Mouse (Mus musculus): Measurements from ENCODE around the gene Sel1l2.

Sel1l2 gene

DNA sequence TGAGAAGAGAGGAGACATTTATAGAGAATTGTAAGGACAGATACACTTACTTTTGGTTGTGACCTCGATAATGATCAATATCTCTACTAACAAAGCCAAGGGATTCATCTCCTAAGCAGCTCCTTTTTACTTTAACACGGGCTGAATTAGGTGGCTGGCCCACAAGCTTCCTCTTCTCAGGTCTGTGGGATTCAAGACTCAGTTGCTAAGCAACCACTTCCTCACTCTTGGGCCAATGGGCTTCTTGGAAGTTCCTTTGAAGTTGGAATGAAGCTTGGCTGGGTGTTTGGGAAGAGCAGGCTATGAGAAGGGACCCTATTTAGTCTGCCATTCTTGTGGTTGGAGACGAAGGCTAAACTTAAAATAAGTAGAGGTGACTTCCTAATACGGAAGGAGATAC is at the start of gene Sel1l2:
Gene Sel1l2, minus strand, starts transcription at position 182 of the 400 bp plus-strand sequence.
- no peak for DNase-seq (ENCODE audit: low spot score)

DNA sequence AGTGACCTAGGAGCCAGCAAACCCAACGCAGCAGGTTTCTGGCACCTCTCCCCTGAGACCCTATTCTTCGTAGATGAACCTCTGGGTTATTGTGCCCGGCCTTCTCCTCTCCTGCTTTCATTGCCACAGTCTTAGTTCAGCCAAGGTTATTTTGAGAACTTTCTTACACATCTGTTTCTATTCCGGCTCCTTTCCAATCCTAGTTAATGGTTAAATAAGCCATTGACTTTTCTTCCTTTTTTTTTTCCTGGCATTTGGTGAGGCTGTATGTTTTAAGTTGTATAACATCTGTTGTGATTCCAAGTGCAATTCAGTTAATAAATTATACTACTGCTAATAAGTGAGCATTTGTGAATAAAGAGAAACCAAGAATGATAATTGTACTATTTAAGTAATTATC is 49.6 kb upstream of the Sel1l2 start:
- DNase-seq (ENCODE audit: low spot score): no peak

DNA sequence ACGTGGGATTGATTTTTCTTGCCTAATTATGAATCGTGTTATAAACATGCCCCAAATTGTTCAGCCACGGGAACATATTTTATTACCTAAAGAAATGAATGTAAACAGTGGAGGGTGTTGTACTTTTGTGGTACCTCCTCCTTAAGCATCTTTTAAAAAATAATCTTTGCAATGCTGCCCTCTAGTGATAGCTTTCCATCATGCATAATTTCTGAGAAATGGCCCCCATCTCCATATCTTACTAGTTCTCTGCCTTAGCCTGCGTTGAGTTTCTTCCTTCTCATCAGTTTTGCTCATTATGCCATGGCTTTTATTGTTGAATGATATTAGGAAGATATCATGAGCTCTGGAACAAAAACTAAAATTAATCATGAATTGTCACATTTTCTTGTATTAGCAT is 37.8 kb upstream of the Sel1l2 start:
- DNase-seq (ENCODE audit: low spot score): no peak

DNA sequence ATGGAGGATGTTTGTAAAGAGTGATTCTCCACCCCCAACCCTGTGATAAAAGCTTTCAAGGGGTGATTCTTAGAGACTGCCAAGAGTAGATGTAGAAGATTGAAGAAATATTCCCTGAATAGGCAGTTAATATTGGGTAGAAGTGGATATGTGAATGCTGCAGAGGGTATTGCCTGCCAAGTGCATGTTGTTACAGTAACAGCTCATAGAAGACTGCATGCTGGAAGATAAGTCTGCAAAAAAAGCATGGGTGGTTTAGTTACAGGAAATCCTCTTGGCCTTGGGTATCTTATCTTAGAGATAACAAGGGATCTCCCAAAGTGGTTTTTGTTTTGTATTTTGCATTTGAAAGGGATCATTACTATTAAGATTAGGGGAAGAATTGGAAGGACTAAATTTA is 36.3 kb upstream of the Sel1l2 start:
- no peak for DNase-seq (ENCODE audit: low spot score)

DNA sequence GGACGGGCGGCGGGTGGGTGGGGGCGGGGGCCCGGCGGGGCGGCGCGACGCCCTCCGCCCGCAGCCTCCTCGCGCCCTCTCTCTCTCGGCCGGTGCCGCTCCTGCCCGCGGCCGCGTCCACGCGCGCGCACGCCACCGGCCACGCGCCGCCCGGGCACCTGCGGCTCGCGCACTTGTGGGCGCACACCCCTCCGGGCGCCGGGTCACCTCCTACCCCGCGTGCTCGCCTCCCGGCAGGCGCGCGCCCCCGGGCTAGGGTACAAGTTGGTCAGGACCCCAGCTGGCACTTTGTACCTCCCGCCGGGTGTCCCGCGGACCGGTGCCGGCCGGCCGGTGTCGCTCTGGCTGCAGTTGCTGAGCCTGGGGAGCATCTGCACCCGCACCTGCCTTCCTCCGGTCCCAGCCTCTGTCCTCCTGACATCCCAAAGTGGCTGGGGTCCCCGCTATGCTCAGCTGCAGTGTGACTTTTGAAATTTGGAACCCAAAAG is 6.3 kb upstream of the Sel1l2 start:
- DNase-seq (ENCODE audit: low spot score): peak; percentile 4

DNA sequence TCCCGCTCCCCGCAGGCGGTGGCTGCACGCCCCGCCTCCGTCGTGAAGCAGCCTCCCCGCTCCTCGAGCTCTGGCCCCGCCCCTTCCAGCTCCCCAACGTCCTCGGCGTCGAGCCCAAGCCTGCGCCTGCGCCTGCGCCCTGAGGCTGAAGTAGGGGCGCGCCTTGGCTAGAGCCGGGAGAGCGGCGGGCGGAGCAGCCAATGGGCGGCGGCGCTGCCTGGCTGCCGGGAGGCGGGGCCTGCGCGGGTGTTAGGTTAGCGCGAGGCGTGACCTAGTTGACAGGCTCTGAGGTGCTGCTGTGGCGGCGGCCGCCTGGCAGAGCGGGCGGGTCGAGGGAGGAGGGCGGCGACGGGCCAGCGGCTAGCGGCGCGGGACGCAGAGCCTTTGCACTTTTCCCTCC is 5.7 kb upstream of the Sel1l2 start, which contains the start of gene Macrod2:
Gene Macrod2, plus strand, starts transcription at position 131 of the 400 bp plus-strand sequence.
- peak; percentile 98 for DNase-seq (ENCODE audit: low spot score)

DNA sequence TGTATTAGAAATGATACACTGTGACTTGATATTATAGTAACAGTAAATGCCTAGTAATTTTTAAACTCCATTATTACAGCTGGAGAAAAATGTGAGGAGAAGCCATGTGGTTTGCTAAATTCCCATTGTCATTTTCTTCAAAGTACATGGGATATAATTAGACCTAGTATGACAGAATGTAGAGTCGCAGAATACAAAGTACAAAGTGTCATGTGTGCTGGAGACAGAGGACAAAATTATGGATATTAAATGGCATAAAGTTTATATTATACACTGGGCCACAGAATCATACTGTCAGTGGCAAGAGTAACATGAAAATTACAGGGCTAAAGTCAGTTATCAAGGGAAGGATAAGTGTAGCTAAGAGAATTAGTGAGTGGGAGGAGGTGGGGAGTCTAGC is 24.7 kb downstream of the Sel1l2 start:
- DNase-seq (ENCODE audit: low spot score): no peak

DNA sequence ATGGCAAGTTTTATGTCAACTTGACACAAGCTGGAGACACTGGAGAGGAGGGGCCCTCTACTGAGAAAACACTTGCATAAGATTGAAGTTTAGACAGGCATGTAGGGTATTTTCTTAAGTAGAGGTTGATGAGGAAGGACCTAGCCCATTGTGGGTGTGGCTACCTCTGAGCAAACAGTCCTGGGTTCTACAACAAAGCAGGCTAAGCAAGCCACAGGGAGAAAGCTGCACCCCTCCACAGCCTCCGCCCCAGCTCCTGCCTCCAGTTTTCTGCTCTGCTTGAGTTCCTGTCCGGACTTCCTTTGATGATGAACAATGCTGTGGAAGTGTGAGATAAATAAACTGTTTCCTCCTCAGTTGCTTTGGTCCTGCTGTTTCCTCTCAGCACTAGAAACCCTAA is 29.6 kb downstream of the Sel1l2 start:
- DNase-seq (ENCODE audit: low spot score): no peak

DNA sequence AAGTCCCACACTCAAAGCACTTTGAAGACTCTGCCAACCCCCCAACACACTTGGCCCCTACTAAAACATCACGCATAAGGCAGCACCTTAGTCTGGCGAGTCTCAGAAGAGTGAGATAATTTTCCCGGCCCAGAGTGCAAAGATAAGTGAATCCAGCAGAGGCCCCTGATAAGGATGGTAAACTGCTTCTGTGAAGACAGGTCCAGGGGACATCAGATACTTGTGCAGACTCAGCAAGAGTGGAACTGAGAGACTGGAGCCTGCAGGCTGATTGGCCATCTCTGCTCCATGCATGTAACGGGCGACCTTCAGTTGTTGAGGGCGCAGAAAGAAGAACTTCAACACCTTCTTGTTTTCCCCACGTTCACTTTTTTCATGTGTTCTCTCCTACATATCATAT is 47.1 kb downstream of the Sel1l2 start:
- DNase-seq (ENCODE audit: low spot score): no peak

DNA sequence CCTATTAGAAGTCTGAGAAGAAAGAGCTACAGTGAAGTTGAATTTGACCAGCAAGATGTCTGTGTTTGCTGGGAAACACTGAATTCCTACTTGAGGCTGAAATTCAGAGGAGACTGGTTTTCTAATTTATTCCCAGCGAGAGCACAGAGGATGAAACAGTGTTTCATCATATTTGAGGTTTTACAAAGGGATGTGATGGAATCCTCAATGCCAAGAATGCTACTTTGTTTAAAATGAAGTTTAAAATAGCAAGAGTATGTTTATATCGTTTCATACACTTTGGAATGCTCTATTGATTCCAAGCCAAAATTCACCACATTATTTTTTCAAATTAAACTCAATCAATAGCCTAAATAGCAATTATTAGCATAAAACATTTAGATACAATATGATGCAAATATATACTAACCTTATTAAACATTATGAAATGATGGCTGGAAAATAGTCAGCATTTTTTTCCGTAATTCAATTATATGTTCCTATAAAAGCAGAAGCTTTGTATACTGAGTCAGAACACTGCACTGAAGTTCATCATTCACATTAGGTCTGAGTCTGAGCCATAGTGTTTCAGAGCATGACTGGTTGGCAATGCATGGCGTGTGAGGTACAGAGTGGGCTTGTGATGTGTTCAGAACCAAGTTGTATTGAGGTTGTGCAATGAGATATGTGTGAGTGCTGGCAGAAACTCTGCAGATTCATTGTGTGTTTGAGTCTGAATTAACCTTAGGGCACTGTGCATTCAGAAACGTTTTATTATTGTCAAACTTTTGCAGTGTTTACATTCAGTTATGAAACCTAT is 58.8 kb downstream of the Sel1l2 start:
- no peak for DNase-seq (ENCODE audit: low spot score)

DNA sequence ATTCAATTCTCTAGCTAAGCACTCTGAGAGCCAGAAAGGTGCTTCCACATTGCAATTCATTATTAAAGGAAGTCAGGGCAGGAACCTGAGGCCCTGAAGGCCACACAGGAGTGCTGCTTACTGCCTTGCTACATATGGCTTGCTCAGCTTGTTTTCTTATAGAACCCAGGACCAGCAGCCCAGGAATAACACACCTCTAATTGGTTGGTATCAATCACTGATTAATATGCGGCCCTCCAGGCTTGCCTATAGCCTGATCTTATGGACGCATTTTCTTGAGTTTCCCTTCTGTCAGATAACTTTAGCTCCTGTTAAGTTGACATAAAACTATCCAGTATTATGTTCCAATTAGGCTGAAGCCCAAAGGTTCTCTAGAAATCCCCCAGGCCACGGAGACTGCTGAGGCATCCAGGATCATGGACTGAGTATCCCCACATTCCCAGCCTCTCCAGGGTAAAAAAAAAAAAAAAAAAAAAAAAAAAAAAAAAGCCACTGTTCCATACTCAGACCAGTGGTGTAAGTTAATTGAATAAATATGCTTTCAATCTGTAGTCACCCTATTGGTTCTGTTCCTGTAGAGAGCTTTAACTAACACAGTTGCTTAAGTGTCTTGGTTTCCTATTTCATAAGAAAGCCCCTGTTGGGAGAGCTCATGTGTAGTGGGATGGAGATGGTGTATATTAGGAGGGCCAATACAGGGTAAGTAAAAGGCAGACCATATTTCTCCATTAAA is 86.4 kb downstream of the Sel1l2 start:
- no peak for DNase-seq (ENCODE audit: low spot score)

DNA sequence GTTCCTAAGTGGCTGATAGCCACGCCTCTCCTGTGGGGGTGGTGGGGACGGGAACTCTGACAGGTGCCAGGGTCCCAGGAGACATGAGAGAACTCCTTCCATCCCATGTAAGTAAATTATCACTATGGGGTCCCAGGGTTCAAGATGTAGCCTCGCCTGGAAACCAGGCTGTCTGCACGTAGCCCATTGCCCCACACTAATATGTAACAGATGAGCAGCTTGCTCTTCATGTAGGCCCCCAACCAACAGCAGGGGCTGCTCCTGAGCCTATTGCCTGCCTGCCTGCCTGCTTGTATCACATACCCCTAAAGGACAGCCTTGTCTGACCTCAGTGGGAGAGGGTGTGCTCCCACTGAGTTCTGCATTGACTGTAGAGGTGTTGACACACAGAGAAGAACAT is 92.4 kb downstream of the Sel1l2 start:
- no peak for DNase-seq (ENCODE audit: low spot score)

DNA sequence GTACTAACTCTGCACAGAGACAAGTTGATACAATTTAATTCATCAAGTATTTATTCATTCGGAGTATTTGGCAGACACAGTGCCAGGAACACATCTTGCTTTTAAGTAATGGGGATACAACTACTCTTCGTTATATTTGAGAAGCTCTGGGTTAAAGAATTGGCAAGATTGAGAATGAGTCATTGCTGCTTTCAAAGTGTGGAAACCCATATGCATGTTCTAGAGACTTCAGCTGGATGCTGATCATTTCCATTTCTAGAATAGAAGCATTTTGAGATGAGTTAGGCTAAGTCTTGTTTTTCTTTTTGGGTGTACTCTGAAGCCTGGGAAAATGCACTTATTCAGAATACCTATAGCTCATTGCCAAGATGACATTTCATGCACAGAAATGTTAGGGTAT is 95.7 kb downstream of the Sel1l2 start:
- no peak for DNase-seq (ENCODE audit: low spot score)

DNA sequence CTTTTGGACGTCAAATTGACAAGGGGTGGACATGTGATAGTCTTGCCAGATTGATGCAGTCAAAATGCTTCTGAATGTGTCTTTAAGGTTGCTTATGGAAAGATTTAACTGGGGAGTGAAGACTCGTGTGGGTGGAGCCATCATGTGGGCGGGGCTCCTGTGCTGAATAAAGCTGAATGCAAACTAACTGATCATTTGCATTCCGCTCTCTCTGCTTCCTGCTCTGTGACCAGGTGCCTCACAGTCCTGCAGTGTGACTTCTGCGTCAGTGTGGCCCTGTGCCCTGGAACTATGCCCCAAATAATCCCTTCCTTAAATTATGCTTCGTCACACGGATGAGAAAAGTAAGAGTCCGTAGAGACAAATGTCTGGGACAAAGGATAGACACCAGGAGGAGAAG is 108.7 kb downstream of the Sel1l2 start:
- no peak for DNase-seq (ENCODE audit: low spot score)

DNA sequence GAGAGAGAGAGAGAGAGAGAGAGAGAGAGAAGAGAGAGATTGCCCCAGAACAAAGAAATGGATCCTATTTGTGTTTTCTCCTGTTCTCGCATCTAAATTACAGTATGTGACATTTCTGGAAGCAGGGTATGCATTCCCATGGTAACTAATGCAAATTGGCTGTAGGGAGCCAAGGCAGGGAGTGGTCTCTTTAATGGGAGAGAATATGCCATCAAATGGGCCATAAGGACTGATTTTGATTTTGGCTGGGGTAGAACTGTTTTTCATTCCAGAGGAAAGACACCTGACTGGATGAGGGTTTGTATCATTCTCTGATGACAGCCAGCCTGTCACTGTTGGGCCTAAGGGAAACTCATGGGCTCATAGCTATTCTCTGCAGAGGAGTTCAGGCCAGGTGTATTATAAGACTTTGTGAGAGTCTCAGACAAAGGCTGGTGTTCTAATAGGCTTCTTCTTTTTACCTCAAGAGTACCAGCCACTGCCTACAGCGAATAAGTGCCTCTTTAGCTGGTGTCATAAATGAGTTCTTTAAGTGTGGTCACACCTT is 133.8 kb downstream of the Sel1l2 start:
- no peak for DNase-seq (ENCODE audit: low spot score)

DNA sequence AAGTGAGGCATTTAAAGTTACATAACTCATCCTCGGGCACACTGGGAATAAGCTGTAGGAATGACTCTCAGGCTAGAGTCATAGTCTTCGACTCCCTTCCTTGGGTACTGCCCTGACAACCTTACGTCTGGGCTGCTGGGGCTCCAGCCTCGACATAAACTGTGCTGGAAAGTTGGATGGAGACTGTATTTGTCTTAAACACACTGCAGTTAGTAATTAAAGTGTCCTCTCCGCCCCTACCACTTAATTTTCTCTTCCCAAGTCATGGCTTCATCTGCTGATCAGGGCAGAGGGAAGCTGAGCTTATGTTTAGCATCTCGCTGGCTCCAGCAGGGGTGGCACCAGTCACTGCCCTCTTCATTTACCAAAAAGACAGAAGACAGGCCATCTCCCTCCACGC is 135.2 kb downstream of the Sel1l2 start:
- DNase-seq (ENCODE audit: low spot score): no peak

DNA sequence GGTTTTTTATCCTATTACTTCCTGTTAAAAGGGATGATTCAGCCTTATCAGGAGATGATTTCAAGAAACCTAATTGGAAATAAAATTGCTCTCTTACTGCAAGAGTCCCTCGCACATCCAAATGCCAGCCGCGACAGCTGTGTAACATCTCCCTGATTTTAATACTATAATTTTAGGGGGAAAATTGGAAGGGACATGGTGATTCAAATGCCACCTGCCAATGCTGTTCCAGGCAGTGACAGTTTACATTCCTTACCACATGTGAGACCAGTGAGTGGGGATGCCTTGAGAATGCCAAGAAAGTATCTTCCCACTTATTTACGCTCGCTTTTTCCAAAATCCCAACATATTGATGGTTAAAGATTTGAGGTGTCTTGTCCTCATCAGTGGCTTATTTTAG is 146.4 kb downstream of the Sel1l2 start:
- no peak for DNase-seq (ENCODE audit: low spot score)

DNA sequence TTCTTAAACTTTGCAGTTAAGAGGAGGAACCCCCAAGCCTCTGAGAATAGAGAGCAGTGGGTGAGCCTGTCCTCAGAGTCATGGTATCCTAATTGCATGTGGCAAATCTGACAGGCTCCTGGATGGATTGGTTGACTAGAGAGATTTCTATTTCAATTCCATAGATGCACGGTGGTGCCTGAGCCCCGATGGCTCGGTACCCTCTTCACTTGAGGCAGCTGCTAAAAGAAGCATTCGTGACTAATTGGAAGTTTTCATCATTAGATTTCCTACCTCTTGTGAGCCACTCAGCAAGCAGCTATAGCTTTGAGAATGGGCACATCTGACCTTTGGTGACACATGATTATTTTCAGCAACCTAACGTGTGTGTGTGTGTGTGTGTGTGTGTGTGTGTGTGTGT is 147.1 kb downstream of the Sel1l2 start:
- no peak for DNase-seq (ENCODE audit: low spot score)

DNA sequence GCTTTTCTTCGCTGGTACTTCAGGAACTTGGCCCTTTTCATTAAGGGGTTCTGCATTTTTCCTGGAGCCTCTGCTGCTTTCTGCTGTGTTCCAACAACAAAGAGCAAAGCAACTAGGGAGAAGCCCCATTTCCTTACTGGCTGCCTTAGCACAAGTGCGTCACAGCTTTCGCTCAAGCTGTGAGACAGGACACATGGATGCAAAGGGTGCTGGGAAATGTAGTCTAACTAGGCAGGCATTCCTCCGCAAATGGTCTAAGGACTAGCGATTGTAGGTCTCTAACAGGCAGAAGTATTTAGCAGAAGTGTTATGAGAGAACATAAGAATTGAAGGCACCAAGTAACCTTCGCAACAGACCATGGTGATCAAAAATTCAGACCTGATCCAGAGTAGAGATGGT is 152.3 kb downstream of the Sel1l2 start:
- DNase-seq (ENCODE audit: low spot score): no peak

DNA sequence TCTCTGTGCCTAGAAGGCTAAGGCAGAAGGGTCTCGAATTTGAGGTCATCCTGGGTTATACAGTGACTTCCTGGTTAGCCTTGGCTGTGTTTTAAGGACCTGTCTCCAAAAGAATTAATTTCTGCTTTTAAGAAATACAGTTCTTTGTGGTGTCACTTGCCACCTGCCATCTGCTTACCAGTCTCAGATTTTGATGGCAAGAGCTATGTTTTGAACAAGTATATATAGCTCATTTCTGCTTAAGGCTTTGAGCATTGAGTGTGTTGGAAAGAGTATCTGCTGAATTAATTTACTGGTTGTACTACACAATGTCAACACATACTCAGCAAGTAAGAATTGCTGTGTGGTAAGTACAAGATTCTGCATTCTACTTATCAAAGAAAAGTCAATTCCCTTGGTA is 159.2 kb downstream of the Sel1l2 start:
- DNase-seq (ENCODE audit: low spot score): no peak

DNA sequence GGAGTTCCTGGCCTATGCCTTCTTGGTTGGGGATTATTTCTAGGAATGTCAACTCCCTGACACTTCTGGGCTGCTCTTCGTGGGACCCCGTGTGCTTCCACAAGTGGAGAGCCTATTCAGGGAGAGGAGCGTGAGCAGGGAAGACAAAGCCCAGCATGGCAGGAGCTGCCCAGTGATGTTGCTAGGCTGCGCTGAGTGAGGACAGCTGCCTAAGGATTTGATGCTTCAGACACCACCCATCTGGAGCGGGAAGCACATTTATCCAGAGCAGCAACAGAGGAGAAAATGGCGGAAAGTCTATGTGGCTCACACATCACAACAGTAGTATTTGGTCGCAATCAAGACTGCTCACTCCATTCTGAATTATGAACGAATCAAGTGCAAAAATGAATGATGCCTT is 169.2 kb downstream of the Sel1l2 start:
- DNase-seq (ENCODE audit: low spot score): no peak

DNA sequence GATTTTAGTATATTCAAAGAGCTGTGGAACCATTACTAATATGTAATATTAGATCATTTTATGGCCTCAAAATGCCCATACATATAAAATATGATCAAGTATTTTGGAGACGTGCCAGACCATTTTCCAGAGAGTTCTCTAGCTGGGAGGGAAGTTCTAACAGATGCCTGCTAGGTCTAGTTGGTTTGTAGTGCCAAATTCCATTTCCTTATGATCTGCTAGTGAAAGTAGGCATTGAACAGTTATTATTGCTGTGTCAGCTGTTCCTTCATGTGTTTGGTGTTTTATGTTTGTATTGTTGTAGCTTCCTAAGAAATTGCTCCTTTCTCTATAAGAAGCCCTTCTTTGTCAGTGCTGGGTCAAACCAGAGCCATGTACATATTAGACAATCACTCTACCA is 173.5 kb downstream of the Sel1l2 start:
- no peak for DNase-seq (ENCODE audit: low spot score)

DNA sequence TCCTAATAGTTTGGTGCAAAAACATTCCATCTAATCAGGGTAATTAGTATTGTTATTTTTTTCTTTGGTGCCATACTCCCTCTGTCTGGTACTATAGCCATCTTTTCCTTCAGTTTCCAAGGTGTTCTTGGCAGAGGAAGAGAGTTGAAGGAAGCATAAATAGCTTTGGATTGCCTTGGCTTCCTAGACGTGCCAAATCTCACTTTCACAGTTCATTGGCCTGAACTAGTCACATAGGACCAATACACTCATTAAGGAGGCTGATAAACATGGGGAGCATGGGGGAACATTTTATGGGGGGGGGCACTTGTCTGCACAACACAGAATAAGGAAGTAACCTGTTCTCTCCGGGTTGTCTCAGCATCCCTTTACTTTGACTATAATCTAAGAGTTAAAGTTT is 174.1 kb downstream of the Sel1l2 start:
- no peak for DNase-seq (ENCODE audit: low spot score)

All from urinary bladder, postnatal 14 days (tissue).